Mouse (Mus musculus) C2C12 (cell line): Measurements from ENCODE around the gene Phospho2.

ENCODE experiments used
- CTCF ChIP-seq: IDR thresholded peaks from one replicate; pipeline ENCODE4 v1.5.1; 2011; ENCODE audit not compliant: control insufficient read depth, insufficient read depth, insufficient read length
- FOSL1 ChIP-seq: IDR thresholded peaks from one replicate; pipeline ENCODE4 v1.8.0; 2011; ENCODE audit warnings: mild to moderate bottlenecking, low read length; ENCODE audit not compliant: poor library complexity, insufficient read depth, severe bottlenecking
- MAX ChIP-seq: IDR thresholded peaks from one replicate; pipeline ENCODE4 v1.6.1; 2011; ENCODE audit warnings: mild to moderate bottlenecking, control low read depth
- MYOD1 ChIP-seq: IDR thresholded peaks from one replicate; pipeline ENCODE4 v1.6.1; 2011; ENCODE audit warnings: low read depth; ENCODE audit not compliant: control insufficient read depth, insufficient read length
- MYOG ChIP-seq: IDR thresholded peaks from one replicate; pipeline ENCODE4 v1.6.1; 2011; ENCODE audit not compliant: control insufficient read depth, insufficient read length; ENCODE audit errors: extremely low read depth
- USF1 ChIP-seq: IDR thresholded peaks from one replicate; pipeline ENCODE4 v1.6.1; 2011; ENCODE audit warnings: low read depth, mild to moderate bottlenecking, control low read depth, moderate library complexity

GRCm38 (mm10) chr2:69849215-69849614 is 59.8 kb downstream of the Phospho2 start:
- TF ChIP-seq MAX (no peak), CTCF (no peak), USF1 (no peak), MYOD1 (no peak), FOSL1 (no peak), MYOG (no peak)
